Mouse (Mus musculus): ENCODE data around the gene Kcng4. TPM values are rescaled to one million over a fixed set of nuclear protein-coding genes. Genes with fewer than 3 reads are reported as not detected.

The Kcng4 gene
- polyA plus RNA-seq, 1 experiment from 2014 or later: not detected

- ATAC-seq (ENCODE audit: insufficient number of reproducible peaks, low FRiP score, low TSS enrichment, low read depth) (peak; percentile 28; the same call in 1 of the 2 replicates), DNase-seq (ENCODE audit: low spot score) (no peak)
- no peak overlapping the region for H3K27ac ChIP-seq (replicated peaks; ENCODE audit: low read depth, low read length)
- no peaks in the 10 kb centered on the region for H3K4me1 ChIP-seq (ENCODE audit: control insufficient read depth, insufficient read depth, low read length)
- no peaks in the 10 kb centered on the region for H3K36me3 ChIP-seq (ENCODE audit: control insufficient read depth, insufficient read depth, low read length)
- 2% methylated on average over 16 of the region's 16 CpGs for WGBS
- H3K9ac ChIP-seq (ENCODE audit: low read length): peak overlapping the region; percentile 67; the same call in 1 of the 2 replicates
- peak overlapping the region; percentile 85 for H3K4me2 ChIP-seq (ENCODE audit: low read depth, severe bottlenecking)
- peaks cover 8% of the 10 kb centered on the region for H3K27me3 ChIP-seq (ENCODE audit: control insufficient read depth, insufficient read depth, low read length)
- no peaks in the 10 kb centered on the region for H3K9me3 ChIP-seq (ENCODE audit: control insufficient read depth, low read length)
- peak overlapping the region; percentile 80 for H3K4me3 ChIP-seq (ENCODE audit: low read depth, low read length)
Measured at GRCm38 (mm10) chr8:119575366-119575726, 60.1 kb downstream of the Kcng4 start.

- Histone ChIP-seq H3K4me2 (ENCODE audit: low read depth, severe bottlenecking) (peak within 1 kb of the TSS; percentile 85), H3K36me3 (ENCODE audit: control insufficient read depth, insufficient read depth, low read length) (no peaks in the 10 kb centered on the region), H3K27me3 (ENCODE audit: control insufficient read depth, insufficient read depth, low read length) (peaks cover 8% of the 10 kb centered on the region), H3K4me1 (ENCODE audit: control insufficient read depth, insufficient read depth, low read length) (no peaks in the 10 kb centered on the region), H3K9me3 (ENCODE audit: control insufficient read depth, low read length) (no peaks in the 10 kb centered on the region), H3K9ac (ENCODE audit: low read length) (peak within 1 kb of the TSS; percentile 67), H3K27ac (replicated peaks; ENCODE audit: low read depth, low read length) (no peak within 1 kb of the TSS), H3K4me3 (ENCODE audit: low read depth, low read length) (peak within 1 kb of the TSS; percentile 80)
- DNase-seq (ENCODE audit: low spot score): peak; percentile 95
- WGBS: 1% methylated on average over 67 of the region's 97 CpGs
- peak; percentile 87 for ATAC-seq (ENCODE audit: insufficient number of reproducible peaks, low FRiP score, low TSS enrichment, low read depth)
Measured at GRCm38 (mm10) chr8:119574437-119575365, 60.8 kb downstream of the Kcng4 start, which contains the start of the genes Hsdl1 and Dnaaf1. Hsdl1 (minus strand) TSS chr8:119575183. Dnaaf1 (plus strand) TSS chr8:119575235.

Other genes starting within 250 kb of the Kcng4 start
- gene Mlycd, start 240.8 kb downstream of the Kcng4 start, polyA plus RNA-seq (2014; fragmentation: Nextera tagmentation; extraction: Ambion mirVana): 6.9 and 8.3 TPM in 2 replicates
- 0.20 and 0.37 TPM in 2 replicates for gene Osgin1, start 201.6 kb downstream of the Kcng4 start, polyA plus RNA-seq (2014; fragmentation: Nextera tagmentation; extraction: Ambion mirVana)
- gene Necab2, start 189.0 kb downstream of the Kcng4 start, polyA plus RNA-seq (2014; fragmentation: Nextera tagmentation; extraction: Ambion mirVana): 2.8 and 3.2 TPM in 2 replicates
- not detected in 2 replicates for gene Slc38a8, start 134.0 kb downstream of the Kcng4 start, polyA plus RNA-seq (2014; fragmentation: Nextera tagmentation; extraction: Ambion mirVana)
- 116 and 126 TPM in 2 replicates for gene Mbtps1, start 76.9 kb downstream of the Kcng4 start, polyA plus RNA-seq (2014; fragmentation: Nextera tagmentation; extraction: Ambion mirVana)
- gene Hsdl1, start 60.5 kb downstream of the Kcng4 start, polyA plus RNA-seq (2014; fragmentation: Nextera tagmentation; extraction: Ambion mirVana): 30.1 and 33.9 TPM in 2 replicates
- gene Dnaaf1, start 60.4 kb downstream of the Kcng4 start, polyA plus RNA-seq (2014; fragmentation: Nextera tagmentation; extraction: Ambion mirVana): 0.09 TPM in 1 of 2 replicates, not detected in the other
- gene Taf1c, start 30.5 kb downstream of the Kcng4 start, polyA plus RNA-seq (2014; fragmentation: Nextera tagmentation; extraction: Ambion mirVana): 11.4 and 12.8 TPM in 2 replicates
- 0.09 and 0.18 TPM in 2 replicates for gene Adad2, start 22.9 kb downstream of the Kcng4 start, polyA plus RNA-seq (2014; fragmentation: Nextera tagmentation; extraction: Ambion mirVana)
- not detected in 2 replicates for gene Wfdc1, start 30.7 kb upstream of the Kcng4 start, polyA plus RNA-seq (2014; fragmentation: Nextera tagmentation; extraction: Ambion mirVana)
- 0.71 and 2.0 TPM in 2 replicates for gene Atp2c2, start 64.3 kb upstream of the Kcng4 start, polyA plus RNA-seq (2014; fragmentation: Nextera tagmentation; extraction: Ambion mirVana)
- 7.0 and 10.3 TPM in 2 replicates for gene Tldc1, start 142.7 kb upstream of the Kcng4 start, polyA plus RNA-seq (2014; fragmentation: Nextera tagmentation; extraction: Ambion mirVana)
- gene Cotl1, start 204.9 kb upstream of the Kcng4 start, polyA plus RNA-seq (2014; fragmentation: Nextera tagmentation; extraction: Ambion mirVana): 181 and 197 TPM in 2 replicates
- gene Klhl36, start 226.6 kb upstream of the Kcng4 start, polyA plus RNA-seq (2014; fragmentation: Nextera tagmentation; extraction: Ambion mirVana): 5.3 and 6.6 TPM in 2 replicates